Mouse (Mus musculus): ENCODE data around the gene 1700123L14Rik. TPM values are rescaled to one million over a fixed set of nuclear protein-coding genes. Genes with fewer than 3 reads are reported as not detected.
A peak's percentile ranks its signal among the peaks of the same experiment; 100 is the strongest.

1700123L14Rik gene
- polyA plus RNA-seq, 1 experiment from 2014 or later, result not detected

- no peak overlapping the region for H3K9ac ChIP-seq (ENCODE audit: low read depth, low read length)
- 100% methylated on average over 1 of the region's 1 CpGs for WGBS
- H3K4me3 ChIP-seq (ENCODE audit: low read depth, low read length), result no peak overlapping the region
- no peaks in the 10 kb centered on the region for H3K4me1 ChIP-seq (ENCODE audit: control insufficient read depth, insufficient read depth, low read length)
- no peaks in the 10 kb centered on the region for H3K27me3 ChIP-seq (replicated peaks; ENCODE audit: control insufficient read depth, insufficient read depth, low read length)
- ATAC-seq (ENCODE audit: low read depth) (no peak), DNase-seq (ENCODE audit: low spot score) (no peak)
- no peak overlapping the region for H3K4me2 ChIP-seq (ENCODE audit: low read depth, low read length)
- H3K27ac ChIP-seq (replicated peaks; ENCODE audit: low read depth, low read length), result no peak overlapping the region
- H3K9me3 ChIP-seq (ENCODE audit: control insufficient read depth, low read length), result no peaks in the 10 kb centered on the region
- H3K36me3 ChIP-seq (ENCODE audit: control insufficient read depth, insufficient read depth, low read length), result no peaks in the 10 kb centered on the region
Observed at GRCm38 (mm10) chr6:96143326-96143725, 22.7 kb downstream of the 1700123L14Rik start.

DNA sequence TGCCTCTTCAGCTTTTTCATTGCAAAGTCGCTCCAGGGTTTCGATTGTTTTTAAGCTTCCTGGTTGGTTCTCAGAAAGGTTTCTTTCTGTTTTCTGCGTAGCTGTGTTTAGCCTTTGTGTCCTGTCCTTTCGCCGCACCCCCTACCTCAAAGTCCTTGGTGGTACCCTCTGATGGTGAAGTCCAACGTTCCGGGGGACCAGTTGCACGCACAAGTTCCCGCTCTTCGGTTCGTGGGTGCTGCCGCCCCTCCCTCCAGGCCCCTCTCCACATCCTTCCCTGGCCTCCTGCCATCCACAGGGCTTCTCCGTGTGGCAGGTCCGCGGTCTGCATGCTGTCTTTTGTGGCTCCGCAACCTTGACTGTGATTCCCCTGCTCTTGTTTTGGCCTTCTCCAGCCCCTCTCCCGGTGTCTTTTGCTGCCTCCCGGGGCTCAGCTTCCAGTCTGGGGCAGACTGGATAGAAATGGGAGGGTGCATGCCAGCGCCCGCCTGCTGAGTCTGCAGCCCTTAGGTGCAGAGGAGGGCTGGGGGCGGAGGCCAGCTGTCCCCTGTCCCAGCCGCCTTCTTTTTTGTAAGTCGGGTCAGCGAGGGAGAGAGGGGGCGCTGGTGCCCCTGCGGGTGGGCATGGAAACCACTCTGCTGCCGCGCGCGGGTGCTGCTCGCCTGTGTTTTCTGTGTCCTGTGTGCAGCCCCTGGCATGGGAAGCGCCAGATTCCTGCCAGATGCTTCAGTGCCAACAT is 49.3 kb downstream of the 1700123L14Rik start:
- no peaks in the 10 kb centered on the region; the same call in 1 of the 2 replicates for H3K27me3 ChIP-seq (replicated peaks; ENCODE audit: control insufficient read depth, insufficient read depth, low read length)
- H3K9me3 ChIP-seq (ENCODE audit: control insufficient read depth, low read length), result no peaks in the 10 kb centered on the region
- H3K4me2 ChIP-seq (ENCODE audit: low read depth, low read length), result peak overlapping the region; percentile 83
- peak overlapping the region; percentile 56 for H3K4me3 ChIP-seq (ENCODE audit: low read depth, low read length)
- peaks cover 5% of the 10 kb centered on the region for H3K4me1 ChIP-seq (ENCODE audit: control insufficient read depth, insufficient read depth, low read length)
- H3K27ac ChIP-seq (replicated peaks; ENCODE audit: low read depth, low read length), result no peak overlapping the region; the same call in 1 of the 2 replicates
- ATAC-seq (ENCODE audit: low read depth), result peak; percentile 63
- peak; percentile 48 for DNase-seq (ENCODE audit: low spot score)
- WGBS, result under 1% methylated on average over 28 of the region's 32 CpGs
- peak overlapping the region; percentile 69 for H3K9ac ChIP-seq (ENCODE audit: low read depth, low read length)
- no peaks in the 10 kb centered on the region for H3K36me3 ChIP-seq (ENCODE audit: control insufficient read depth, insufficient read depth, low read length)

GRCm38 (mm10) chr6:96116148-96116533 is 49.9 kb downstream of the 1700123L14Rik start:
- no peak for ATAC-seq (ENCODE audit: low read depth)
- H3K4me1 ChIP-seq (ENCODE audit: control insufficient read depth, insufficient read depth, low read length), result peaks cover 5% of the 10 kb centered on the region
- peak overlapping the region; percentile 83 for H3K4me2 ChIP-seq (ENCODE audit: low read depth, low read length)

More at GRCm38 (mm10) chr6:96116148-96116533, 49.9 kb downstream of the 1700123L14Rik start:
- Histone ChIP-seq H3K9ac (ENCODE audit: low read depth, low read length) (peak overlapping the region; percentile 69), H3K36me3 (ENCODE audit: control insufficient read depth, insufficient read depth, low read length) (no peaks in the 10 kb centered on the region), H3K27ac (replicated peaks; ENCODE audit: low read depth, low read length) (no peak overlapping the region; the same call in 1 of the 2 replicates), H3K27me3 (replicated peaks; ENCODE audit: control insufficient read depth, insufficient read depth, low read length) (no peaks in the 10 kb centered on the region; the same call in 1 of the 2 replicates), H3K4me3 (ENCODE audit: low read depth, low read length) (peak overlapping the region; percentile 56), H3K9me3 (ENCODE audit: control insufficient read depth, low read length) (no peaks in the 10 kb centered on the region)
- WGBS, result 4% methylated on average over 6 of the region's 6 CpGs
- peak; percentile 15 for DNase-seq (ENCODE audit: low spot score)

Other genes with a start within 250 kb of the 1700123L14Rik start
- 2.0 and 3.5 TPM in 2 replicates for gene Fam19a1, start 53.1 kb downstream of the 1700123L14Rik start, polyA plus RNA-seq (2014; fragmentation: Nextera tagmentation; extraction: Ambion mirVana)